Mouse (Mus musculus) liver, embryonic 14.5 days (tissue): ENCODE data around the gene Pla2g2d.

Source experiments
- CTCF ChIP-seq: IDR thresholded peaks from 2 replicates; pipeline ENCODE4 v1.5.1; 2016; ENCODE audit warnings: antibody characterized with exemption, low read depth, control low read depth
- EP300 ChIP-seq: IDR thresholded peaks from 2 replicates; pipeline ENCODE4 v1.6.1; 2016; ENCODE audit warnings: antibody characterized with exemption, low read depth

GRCm38 (mm10) chr4:138737031-138737430 is 38.5 kb upstream of the Pla2g2d start, which contains the start of gene Ubxn10:
- TF ChIP-seq CTCF = no peak
- TF ChIP-seq EP300 = no peak
